Mouse (Mus musculus) ES-Bruce4 (cell line): ENCODE results near the gene Tacr3. TPM values are rescaled to one million over a fixed set of nuclear protein-coding genes. Genes with fewer than 3 reads are reported as not detected.

Experiments
- H3K27ac ChIP-seq: 2 replicates; pipeline ENCODE4 v1.5.1; 2012; ENCODE audit warnings: low read length, inconsistent platforms; ENCODE audit not compliant: insufficient read depth
- H3K27me3 ChIP-seq: 2 replicates; pipeline ENCODE4 v1.6.1; 2012; ENCODE audit warnings: mild to moderate bottlenecking, low read length, inconsistent platforms; ENCODE audit not compliant: control insufficient read depth, poor library complexity, insufficient read depth, severe bottlenecking
- H3K36me3 ChIP-seq: 2 replicates; pipeline ENCODE4 v1.6.1; 2012; ENCODE audit warnings: inconsistent platforms, mild to moderate bottlenecking, low read length, moderate library complexity; ENCODE audit not compliant: control insufficient read depth, poor library complexity, insufficient read depth, severe bottlenecking
- H3K4me1 ChIP-seq: one replicate; pipeline ENCODE4 v1.8.1; 2011; ENCODE audit warnings: low read length; ENCODE audit not compliant: control insufficient read depth, insufficient read depth
- H3K4me3 ChIP-seq: 2 replicates; pipeline ENCODE4 v1.5.1; 2011; ENCODE audit warnings: low read depth, mild to moderate bottlenecking, low read length
- H3K9ac ChIP-seq: 2 replicates; pipeline ENCODE4 v1.6.1; 2012; ENCODE audit warnings: low read depth, mild to moderate bottlenecking, inconsistent platforms; ENCODE audit not compliant: poor library complexity, severe bottlenecking
- H3K9me3 ChIP-seq: replicated peaks from 2 replicates; pipeline ENCODE4 v1.6.1; 2012; ENCODE audit warnings: mild to moderate bottlenecking, low read length, inconsistent platforms; ENCODE audit not compliant: control insufficient read depth, poor library complexity, insufficient read depth, severe bottlenecking
- CTCF ChIP-seq: IDR thresholded peaks from one replicate; pipeline ENCODE4 v1.8.1; 2011; ENCODE audit warnings: low read depth, low read length
- EP300 ChIP-seq: IDR thresholded peaks from 2 replicates; pipeline ENCODE4 v1.6.1; 2011; ENCODE audit warnings: low read depth, low read length; ENCODE audit not compliant: insufficient read depth
- POLR2A ChIP-seq: IDR thresholded peaks from one replicate; pipeline ENCODE4 v1.8.1; 2011; ENCODE audit warnings: low read length; ENCODE audit not compliant: insufficient read depth
- polyA plus RNA-seq: library from polyadenylated mRNA; stranded (reverse); fragments of >200 nt; gene quantifications from 2 replicates; pipeline ENCODE4 v1.2.4, GENCODE M21; 2011; ENCODE audit warnings: low read depth; ENCODE audit not compliant: missing spikeins, insufficient read depth, insufficient read length

Tacr3 gene
- polyA plus RNA-seq, result not detected in 2 replicates

- no peaks in the 10 kb centered on the region for H3K4me1 ChIP-seq
- no peak within 1 kb of the TSS for H3K9ac ChIP-seq
- TF ChIP-seq POLR2A (no peak), EP300 (no peak), CTCF (no peak)
- no peaks in the 10 kb centered on the region for H3K9me3 ChIP-seq
- peak within 1 kb of the TSS; percentile 37 for H3K4me3 ChIP-seq
- H3K27me3 ChIP-seq, result no peaks in the 10 kb centered on the region
- no peaks in the 10 kb centered on the region for H3K36me3 ChIP-seq
- no peak within 1 kb of the TSS for H3K27ac ChIP-seq
These were observed at the start of gene Tacr3 for GRCm38 (mm10) chr3:134828875-134829530. TSS of gene Tacr3 (plus strand) at chr3:134829007.

- 0 out of 2 replicates have a peak overlapping the region, but pooled peaks have one; percentile 37 for H3K4me3 ChIP-seq
- no peak overlapping the region for H3K27ac ChIP-seq
- H3K27me3 ChIP-seq, result no peaks in the 10 kb centered on the region
- TF ChIP-seq POLR2A (no peak), EP300 (no peak), CTCF (no peak)
- no peaks in the 10 kb centered on the region for H3K4me1 ChIP-seq
- no peak overlapping the region for H3K9ac ChIP-seq
- H3K36me3 ChIP-seq, result no peaks in the 10 kb centered on the region
- no peaks in the 10 kb centered on the region for H3K9me3 ChIP-seq
These were observed 324 bp upstream of the Tacr3 start for GRCm38 (mm10) chr3:134828492-134828874.

DNA sequence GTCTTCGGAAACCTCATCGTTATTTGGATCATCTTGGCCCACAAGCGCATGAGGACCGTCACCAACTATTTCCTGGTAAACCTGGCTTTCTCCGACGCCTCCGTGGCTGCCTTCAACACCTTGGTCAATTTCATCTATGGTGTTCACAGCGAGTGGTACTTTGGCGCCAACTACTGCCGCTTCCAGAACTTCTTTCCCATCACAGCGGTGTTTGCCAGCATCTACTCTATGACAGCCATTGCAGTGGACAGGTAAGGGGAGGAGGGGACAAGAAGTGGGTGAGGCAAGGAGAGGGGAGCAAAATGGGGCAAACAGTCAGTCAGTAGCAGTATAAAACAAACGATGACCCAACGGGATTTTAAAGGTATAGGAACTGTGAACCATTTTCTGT lies 719 bp downstream of the Tacr3 start:
- peak; percentile 14 for TF ChIP-seq CTCF
- no peak for TF ChIP-seq EP300
- H3K9ac ChIP-seq, result no peak overlapping the region
- H3K27me3 ChIP-seq, result no peaks in the 10 kb centered on the region
- peak overlapping the region; percentile 37 for H3K4me3 ChIP-seq
- no peaks in the 10 kb centered on the region for H3K4me1 ChIP-seq
- H3K27ac ChIP-seq, result no peak overlapping the region
- H3K9me3 ChIP-seq, result no peaks in the 10 kb centered on the region
- H3K36me3 ChIP-seq, result no peaks in the 10 kb centered on the region

DNA sequence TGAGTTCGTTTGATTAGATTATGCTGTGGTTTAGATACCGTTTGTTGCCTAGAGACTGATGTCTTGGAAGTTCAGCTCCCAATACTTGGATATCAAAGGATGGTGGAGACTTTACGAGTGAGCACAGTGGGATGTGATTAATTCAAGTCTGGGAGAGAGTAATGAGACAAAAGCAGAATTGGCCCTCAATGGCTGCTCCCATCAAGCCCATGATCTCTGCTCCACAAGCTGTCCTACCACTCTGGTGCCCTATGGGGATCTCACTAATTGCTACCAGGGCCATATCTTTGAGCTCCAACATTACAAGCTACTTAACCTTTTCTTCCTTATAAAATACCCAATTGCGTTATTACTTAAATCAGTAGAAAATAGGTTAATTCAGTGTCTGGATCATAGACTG lies 22.5 kb downstream of the Tacr3 start:
- H3K4me3 ChIP-seq, result no peak overlapping the region
- H3K36me3 ChIP-seq, result no peaks in the 10 kb centered on the region
- no peak overlapping the region for H3K27ac ChIP-seq
- H3K9me3 ChIP-seq, result no peaks in the 10 kb centered on the region
- H3K9ac ChIP-seq, result no peak overlapping the region
- no peaks in the 10 kb centered on the region for H3K4me1 ChIP-seq
- H3K27me3 ChIP-seq, result no peaks in the 10 kb centered on the region
- no peak for TF ChIP-seq POLR2A
- no peak for TF ChIP-seq EP300
- no peak for TF ChIP-seq CTCF

DNA sequence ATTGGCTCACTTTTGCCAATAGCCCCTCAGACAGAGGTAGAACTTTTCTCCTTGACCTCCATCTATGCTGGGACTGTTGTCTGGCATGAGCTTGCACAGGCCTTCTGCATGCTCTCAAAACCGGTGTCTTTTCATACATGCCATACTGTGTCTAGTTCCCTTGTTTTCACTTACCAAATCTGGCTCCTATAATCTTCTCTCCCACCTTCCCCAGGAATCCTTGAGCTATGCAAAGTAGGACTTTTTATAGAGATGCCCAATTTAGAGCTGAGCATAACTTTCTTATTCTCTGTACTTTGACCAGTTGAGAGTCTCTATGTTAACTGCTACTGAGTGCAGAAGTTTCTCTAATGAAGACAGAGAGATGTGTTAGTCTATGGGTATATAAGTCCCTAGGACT lies 48.9 kb downstream of the Tacr3 start:
- Histone ChIP-seq H3K9ac (no peak overlapping the region), H3K36me3 (no peaks in the 10 kb centered on the region), H3K9me3 (no peaks in the 10 kb centered on the region; the same call in none of the 2 replicates), H3K27ac (no peak overlapping the region), H3K27me3 (no peaks in the 10 kb centered on the region), H3K4me3 (no peak overlapping the region), H3K4me1 (no peaks in the 10 kb centered on the region)
- TF ChIP-seq CTCF, result no peak
- no peak for TF ChIP-seq EP300
- no peak for TF ChIP-seq POLR2A

DNA sequence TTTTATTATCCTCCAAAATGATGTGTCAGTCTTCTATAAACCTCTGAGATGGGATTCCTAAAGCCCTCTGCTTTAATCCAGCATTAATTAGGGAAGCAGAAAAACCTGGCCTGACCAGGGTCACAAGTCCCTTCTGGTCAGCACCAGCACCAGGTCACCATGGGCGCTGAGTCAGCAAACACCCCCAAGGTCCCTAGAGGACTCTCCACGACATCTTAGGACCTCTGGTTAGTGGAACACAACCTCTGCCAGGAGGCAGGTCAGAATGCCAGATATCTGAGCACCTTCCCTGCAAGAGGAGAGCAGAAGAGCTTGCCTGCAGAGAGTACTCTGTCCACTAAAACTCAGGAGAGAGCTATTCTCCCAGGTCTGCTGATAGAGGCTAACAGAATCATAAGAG lies 67.0 kb downstream of the Tacr3 start:
- TF ChIP-seq EP300, result no peak
- TF ChIP-seq POLR2A, result no peak
- TF ChIP-seq CTCF, result no peak
- H3K27ac ChIP-seq, result no peak overlapping the region
- H3K9ac ChIP-seq, result no peak overlapping the region
- no peak overlapping the region for H3K4me3 ChIP-seq
- H3K36me3 ChIP-seq, result no peaks in the 10 kb centered on the region
- H3K27me3 ChIP-seq, result no peaks in the 10 kb centered on the region
- H3K9me3 ChIP-seq, result no peaks in the 10 kb centered on the region; the same call in 1 of the 2 replicates
- H3K4me1 ChIP-seq, result no peaks in the 10 kb centered on the region
